Mouse (Mus musculus): ENCODE data around the gene S100a1. TPM values are rescaled to one million over a fixed set of nuclear protein-coding genes. Genes with fewer than 3 reads are reported as not detected.
A peak's percentile ranks its signal among the peaks of the same experiment; 100 is the strongest.

Gene S100a1
- polyA plus RNA-seq (2012; rRNA removed): 265 and 281 TPM in 2 replicates

- H3K4me1 ChIP-seq (ENCODE audit: control insufficient read depth, insufficient read depth, low read length): no peaks in the 10 kb centered on the region
- TF ChIP-seq CTCF (IDR thresholded peaks at IDR 0.05; ENCODE audit: extremely low read depth, insufficient read depth, low read length) (no peak), POLR2A (IDR thresholded peaks at IDR 0.05; ENCODE audit: extremely low read depth, insufficient read depth, low read length) (peak; percentile 73)
- peak within 1 kb of the TSS; percentile 54 for H3K27ac ChIP-seq (ENCODE audit: insufficient read depth, low read length)
- H3K4me3 ChIP-seq (ENCODE audit: insufficient read depth, low read length): peak within 1 kb of the TSS; percentile 28
These were observed at the start of gene S100a1, which contains the start of gene S100a13 for GRCm38 (mm10) chr3:90513796-90514590. S100a1 (minus strand) TSS chr3:90514392. S100a13 (plus strand) TSS chr3:90514435.

DNA sequence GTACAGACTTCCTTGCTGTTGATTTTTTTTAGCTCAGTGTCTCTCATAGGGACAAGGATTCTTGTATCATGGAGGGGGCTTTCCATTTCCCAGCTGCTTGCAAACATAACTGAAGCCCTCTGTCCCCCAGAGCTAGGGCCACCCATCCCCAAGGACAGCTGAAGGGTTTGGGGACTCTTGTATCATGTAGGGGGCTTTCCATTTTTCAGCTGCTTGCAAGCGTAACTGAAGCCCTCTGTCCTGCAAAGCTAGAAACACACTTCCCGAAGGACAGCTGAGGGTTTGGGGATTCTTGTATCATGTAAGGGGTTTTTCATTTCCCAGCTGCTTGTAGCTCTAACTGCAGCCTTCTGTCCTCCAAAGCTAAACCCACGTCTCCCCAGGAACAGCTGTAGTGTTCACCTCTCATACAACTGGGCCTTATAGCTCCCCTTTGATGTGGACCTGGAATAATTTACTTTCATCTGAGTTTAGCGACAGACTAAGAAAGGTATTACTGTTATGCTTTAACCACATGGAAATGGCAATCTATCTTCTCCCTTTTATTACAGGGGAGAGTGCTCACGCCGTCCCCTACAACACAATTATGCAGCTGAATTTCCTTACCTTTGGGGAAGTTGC is 45.9 kb upstream of the S100a1 start, which contains the start of gene S100a3:
Gene S100a3 (plus strand): TSS at position 571 of the 621 bp plus-strand sequence.
- Histone ChIP-seq H3K4me1 (ENCODE audit: control insufficient read depth, insufficient read depth, low read length) (no peaks in the 10 kb centered on the region), H3K4me3 (ENCODE audit: insufficient read depth, low read length) (no peak within 1 kb of the TSS), H3K27ac (ENCODE audit: insufficient read depth, low read length) (no peak within 1 kb of the TSS)
- TF ChIP-seq CTCF (IDR thresholded peaks at IDR 0.05; ENCODE audit: extremely low read depth, insufficient read depth, low read length): no peak
- TF ChIP-seq POLR2A (IDR thresholded peaks at IDR 0.05; ENCODE audit: extremely low read depth, insufficient read depth, low read length): no peak

GRCm38 (mm10) chr3:90555954-90556353 is 41.8 kb upstream of the S100a1 start:
- Histone ChIP-seq H3K4me1 (ENCODE audit: control insufficient read depth, insufficient read depth, low read length) (no peaks in the 10 kb centered on the region), H3K27ac (ENCODE audit: insufficient read depth, low read length) (no peak overlapping the region), H3K4me3 (ENCODE audit: insufficient read depth, low read length) (no peak overlapping the region)
- TF ChIP-seq POLR2A (IDR thresholded peaks at IDR 0.05; ENCODE audit: extremely low read depth, insufficient read depth, low read length) (no peak), CTCF (IDR thresholded peaks at IDR 0.05; ENCODE audit: extremely low read depth, insufficient read depth, low read length) (no peak)

GRCm38 (mm10) chr3:90552231-90552630 is 38.0 kb upstream of the S100a1 start:
- no peak overlapping the region for H3K27ac ChIP-seq (ENCODE audit: insufficient read depth, low read length)
- no peak for TF ChIP-seq CTCF (IDR thresholded peaks at IDR 0.05; ENCODE audit: extremely low read depth, insufficient read depth, low read length)
- no peak for TF ChIP-seq POLR2A (IDR thresholded peaks at IDR 0.05; ENCODE audit: extremely low read depth, insufficient read depth, low read length)
- H3K4me1 ChIP-seq (ENCODE audit: control insufficient read depth, insufficient read depth, low read length): no peaks in the 10 kb centered on the region
- H3K4me3 ChIP-seq (ENCODE audit: insufficient read depth, low read length): no peak overlapping the region

- no peaks in the 10 kb centered on the region for H3K4me1 ChIP-seq (ENCODE audit: control insufficient read depth, insufficient read depth, low read length)
- TF ChIP-seq POLR2A (IDR thresholded peaks at IDR 0.05; ENCODE audit: extremely low read depth, insufficient read depth, low read length) (no peak), CTCF (IDR thresholded peaks at IDR 0.05; ENCODE audit: extremely low read depth, insufficient read depth, low read length) (no peak)
These were observed 36.2 kb upstream of the S100a1 start for GRCm38 (mm10) chr3:90550421-90550790.

GRCm38 (mm10) chr3:90549676-90550420 is 35.7 kb upstream of the S100a1 start:
- Histone ChIP-seq H3K4me1 (ENCODE audit: control insufficient read depth, insufficient read depth, low read length) (no peaks in the 10 kb centered on the region), H3K27ac (ENCODE audit: insufficient read depth, low read length) (no peak overlapping the region), H3K4me3 (ENCODE audit: insufficient read depth, low read length) (no peak overlapping the region)
- TF ChIP-seq POLR2A (IDR thresholded peaks at IDR 0.05; ENCODE audit: extremely low read depth, insufficient read depth, low read length) (no peak), CTCF (IDR thresholded peaks at IDR 0.05; ENCODE audit: extremely low read depth, insufficient read depth, low read length) (no peak)

More at GRCm38 (mm10) chr3:90550421-90550790, 36.2 kb upstream of the S100a1 start:
- no peak overlapping the region for H3K4me3 ChIP-seq (ENCODE audit: insufficient read depth, low read length)
- H3K27ac ChIP-seq (ENCODE audit: insufficient read depth, low read length): no peak overlapping the region

- peak overlapping the region; percentile 18 for H3K4me3 ChIP-seq (ENCODE audit: insufficient read depth, low read length)
- H3K4me1 ChIP-seq (ENCODE audit: control insufficient read depth, insufficient read depth, low read length): no peaks in the 10 kb centered on the region
- H3K27ac ChIP-seq (ENCODE audit: insufficient read depth, low read length): peak overlapping the region; percentile 97
These were observed 26.7 kb upstream of the S100a1 start for GRCm38 (mm10) chr3:90540904-90541303.

DNA sequence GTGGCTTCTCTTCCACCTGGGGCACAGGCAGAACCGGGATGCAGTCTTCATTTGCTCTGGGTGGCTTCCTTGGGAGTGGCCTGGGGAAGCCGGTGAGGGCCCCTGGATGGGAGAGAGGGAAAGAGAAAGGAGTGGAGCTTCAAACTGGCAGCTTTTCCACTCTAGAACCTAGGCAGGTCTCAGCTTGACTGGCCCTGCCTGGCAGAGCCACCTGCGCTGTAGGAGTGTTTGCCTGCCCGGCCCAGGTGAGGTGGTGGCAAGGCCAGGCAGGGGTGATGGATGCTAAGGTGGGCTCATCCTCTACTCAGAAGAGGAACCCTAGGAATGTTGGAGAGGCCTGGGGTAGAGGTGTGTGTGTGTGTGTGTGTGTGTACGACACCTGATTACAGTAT is 23.7 kb upstream of the S100a1 start:
- Histone ChIP-seq H3K27ac (ENCODE audit: insufficient read depth, low read length) (peak overlapping the region; percentile 85), H3K4me3 (ENCODE audit: insufficient read depth, low read length) (peak overlapping the region; percentile 37), H3K4me1 (ENCODE audit: control insufficient read depth, insufficient read depth, low read length) (no peaks in the 10 kb centered on the region)
- no peak for TF ChIP-seq POLR2A (IDR thresholded peaks at IDR 0.05; ENCODE audit: extremely low read depth, insufficient read depth, low read length)
- no peak for TF ChIP-seq CTCF (IDR thresholded peaks at IDR 0.05; ENCODE audit: extremely low read depth, insufficient read depth, low read length)

More at GRCm38 (mm10) chr3:90540904-90541303, 26.7 kb upstream of the S100a1 start:
- TF ChIP-seq CTCF (IDR thresholded peaks at IDR 0.05; ENCODE audit: extremely low read depth, insufficient read depth, low read length) (no peak), POLR2A (IDR thresholded peaks at IDR 0.05; ENCODE audit: extremely low read depth, insufficient read depth, low read length) (no peak)

Measured in cortical plate, adult 2 months (tissue).